Mouse (Mus musculus): ENCODE measurements around the gene 0610012G03Rik.
A peak's percentile ranks its signal among the peaks of the same experiment; 100 is the strongest.

0610012G03Rik gene

GRCm38 (mm10) chr16:31932840-31933697 lies 15.2 kb downstream of the 0610012G03Rik start:
- peak; percentile 85 to 89 for DNase-seq (ENCODE audit: low spot score in 2 of 2)

DNA sequence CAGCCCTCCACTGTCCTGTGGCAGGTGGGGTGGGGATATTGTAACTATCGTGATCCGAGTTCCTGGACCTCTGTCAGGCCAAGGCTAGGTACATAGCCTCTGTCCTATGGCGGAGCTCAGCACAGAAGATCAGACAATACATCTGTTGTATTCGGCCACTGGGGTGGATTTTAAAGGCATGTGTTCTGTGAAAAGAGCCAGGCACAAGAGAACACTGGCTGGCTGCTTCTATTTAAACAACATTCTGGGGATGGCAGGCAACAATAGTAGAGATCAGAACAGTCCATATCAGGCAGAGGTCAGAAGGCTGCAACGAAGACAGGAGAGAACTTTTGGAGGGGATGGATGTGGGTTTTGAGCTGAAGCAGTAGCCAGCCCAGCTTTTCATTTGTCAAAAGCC lies 16.0 kb downstream of the 0610012G03Rik start:
- peak in 1 of 2 experiments; percentile 34 for DNase-seq (ENCODE audit: low spot score in 2 of 2)

DNA sequence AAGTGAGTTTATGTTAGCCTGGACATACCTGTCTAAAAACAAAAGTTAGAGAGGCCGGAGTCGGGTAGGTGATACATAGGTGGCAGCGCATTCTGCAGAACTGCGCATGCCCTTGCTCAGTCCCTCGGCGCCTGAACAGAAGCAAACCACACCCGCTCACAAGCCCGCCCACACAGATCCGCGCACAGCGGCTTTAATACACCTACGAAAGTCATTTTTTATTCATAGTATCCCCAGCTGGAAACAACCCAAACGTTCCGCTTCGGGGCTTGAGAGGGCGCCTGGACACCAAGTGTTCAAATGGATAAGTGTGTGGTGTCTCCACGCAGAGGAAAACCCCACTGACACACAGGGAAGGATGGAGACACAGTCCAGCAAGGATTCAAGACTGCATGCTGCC lies 17.0 kb downstream of the 0610012G03Rik start:
- peak; percentile 49 to 62 for DNase-seq (ENCODE audit: low spot score in 2 of 2)

DNA sequence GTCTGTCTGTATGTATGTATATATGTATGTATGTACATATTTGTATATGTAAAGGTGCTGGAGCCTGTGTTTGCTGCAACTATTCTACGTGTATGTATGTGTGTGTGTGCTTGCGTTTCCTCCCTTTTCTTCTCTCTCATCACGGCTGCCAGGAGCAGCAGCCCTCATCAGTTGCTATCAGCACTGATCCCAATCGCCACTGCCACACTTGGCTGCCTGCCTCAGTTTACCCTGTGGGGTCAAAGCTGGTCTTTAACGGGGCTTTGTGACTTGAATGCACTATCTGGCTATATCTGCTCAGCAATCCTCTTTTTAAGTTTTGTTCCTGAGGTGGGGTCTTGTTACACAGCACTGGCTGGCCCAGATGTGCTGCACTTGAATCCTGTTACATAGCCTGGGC lies 20.9 kb downstream of the 0610012G03Rik start:
- no peak for DNase-seq (ENCODE audit: low spot score in 2 of 2)

DNA sequence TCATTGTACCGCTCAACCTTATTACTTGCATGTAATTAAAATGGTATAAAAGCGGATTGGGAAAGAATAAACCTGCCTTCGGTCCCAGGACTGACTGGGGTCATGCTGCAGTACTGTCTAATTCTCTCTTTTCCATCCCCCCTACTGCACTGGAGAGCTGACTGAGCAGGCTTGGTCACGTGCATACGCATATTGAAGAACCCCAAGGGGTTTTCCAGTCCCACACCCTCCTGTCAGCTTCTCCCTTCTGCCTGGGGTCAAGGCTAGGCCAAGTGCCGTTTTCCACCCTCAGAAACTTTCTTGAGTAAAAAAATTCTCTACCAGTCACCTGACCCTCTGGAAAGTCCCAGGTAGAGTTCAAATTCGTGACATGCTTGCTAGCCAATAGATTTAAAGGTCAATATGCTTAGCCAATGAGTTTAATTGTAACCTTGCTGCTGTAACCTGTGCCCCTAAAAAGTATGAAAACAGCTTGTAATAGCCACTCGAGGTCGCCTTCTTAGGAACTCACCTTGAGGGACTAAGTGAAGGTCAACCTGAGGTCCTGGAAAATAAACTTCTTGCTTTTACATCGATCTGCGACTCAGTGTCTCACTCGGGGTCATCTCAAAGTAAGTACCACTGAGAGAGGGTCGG lies 21.6 kb downstream of the 0610012G03Rik start:
- no peak for DNase-seq (ENCODE audit: low spot score in 2 of 2)

GRCm38 (mm10) chr16:31926091-31926490 lies 22.2 kb downstream of the 0610012G03Rik start:
- DNase-seq (ENCODE audit: low spot score in 2 of 2), result no peak

DNA sequence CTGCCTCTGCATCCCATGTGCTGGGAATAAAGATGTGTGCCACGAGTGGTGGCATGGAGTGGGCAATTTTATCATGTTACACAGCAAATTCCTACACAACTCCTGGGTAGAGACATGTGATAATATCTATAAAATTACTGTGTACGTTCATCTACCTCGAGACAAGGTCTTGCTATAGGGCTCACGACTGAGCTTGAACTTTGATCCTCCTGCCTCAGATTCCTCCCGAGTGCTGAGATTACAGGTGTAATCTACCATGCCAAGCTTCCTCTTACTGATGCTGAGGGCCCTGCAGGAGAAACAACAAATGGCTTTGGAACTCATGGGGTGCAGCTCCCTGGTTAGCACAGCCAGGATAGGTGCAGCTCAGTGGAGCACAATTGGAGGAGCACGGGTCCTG lies 23.9 kb downstream of the 0610012G03Rik start:
- DNase-seq (ENCODE audit: low spot score in 2 of 2), result no peak

- peak; percentile 93 for DNase-seq (ENCODE audit: low spot score in 2 of 2)
These were observed 30.0 kb downstream of the 0610012G03Rik start for GRCm38 (mm10) chr16:31918248-31918724.

DNA sequence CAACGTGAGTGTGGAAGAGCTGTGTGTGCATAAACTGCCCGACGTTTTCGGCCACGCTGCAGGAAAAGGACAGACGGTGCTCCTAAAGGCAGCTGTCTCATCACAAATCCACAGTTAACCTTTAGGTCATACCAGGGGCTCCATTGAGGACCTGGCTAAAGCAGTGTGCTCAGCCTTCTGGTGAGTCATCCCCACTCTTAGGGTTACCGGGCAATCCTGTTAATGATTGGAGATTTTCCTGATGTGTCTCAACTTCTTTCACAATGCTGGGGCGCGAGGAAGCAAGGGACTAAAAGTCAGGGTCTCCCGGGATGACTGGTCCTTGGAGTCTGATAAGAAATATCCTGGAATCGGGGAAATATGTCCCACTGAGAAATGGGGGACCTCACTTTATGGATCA lies 30.5 kb downstream of the 0610012G03Rik start:
- no peak for DNase-seq (ENCODE audit: low spot score in 2 of 2)

GRCm38 (mm10) chr16:31910281-31910847 lies 37.9 kb downstream of the 0610012G03Rik start:
- DNase-seq (ENCODE audit: low spot score in 2 of 2), result no peak

- DNase-seq (ENCODE audit: low spot score in 2 of 2), result peak; percentile 55 to 71
These were observed 39.3 kb downstream of the 0610012G03Rik start for GRCm38 (mm10) chr16:31908959-31909358.

DNA sequence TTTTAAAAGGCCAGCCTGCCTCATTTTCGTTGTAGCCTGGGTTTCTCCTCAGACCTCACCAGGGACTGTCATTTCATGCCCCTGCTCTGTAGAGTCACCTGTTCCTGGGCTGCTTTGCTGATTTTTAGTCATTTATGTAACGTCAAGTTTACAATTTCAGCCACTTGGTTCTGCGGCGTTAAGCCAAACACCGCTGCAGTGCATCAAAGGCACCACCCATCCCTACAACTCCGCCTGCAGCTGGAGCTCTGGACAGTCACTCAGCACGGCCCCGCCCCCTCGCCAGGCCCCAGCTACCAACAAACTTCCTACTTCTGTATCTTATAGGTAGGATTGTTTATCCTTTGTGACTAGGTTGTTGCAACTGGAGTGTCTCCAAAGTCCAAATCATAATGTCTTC lies 41.4 kb downstream of the 0610012G03Rik start:
- peak; percentile 31 to 51 for DNase-seq (ENCODE audit: low spot score in 2 of 2)

- DNase-seq (ENCODE audit: low spot score in 2 of 2), result peak in 1 of 2 experiments; percentile 40
These were observed 42.1 kb downstream of the 0610012G03Rik start for GRCm38 (mm10) chr16:31905891-31906825.

GRCm38 (mm10) chr16:31905331-31905730 lies 43.0 kb downstream of the 0610012G03Rik start:
- no peak for DNase-seq (ENCODE audit: low spot score in 2 of 2)

GRCm38 (mm10) chr16:31903239-31903638 lies 45.1 kb downstream of the 0610012G03Rik start:
- no peak for DNase-seq (ENCODE audit: low spot score in 2 of 2)

DNA sequence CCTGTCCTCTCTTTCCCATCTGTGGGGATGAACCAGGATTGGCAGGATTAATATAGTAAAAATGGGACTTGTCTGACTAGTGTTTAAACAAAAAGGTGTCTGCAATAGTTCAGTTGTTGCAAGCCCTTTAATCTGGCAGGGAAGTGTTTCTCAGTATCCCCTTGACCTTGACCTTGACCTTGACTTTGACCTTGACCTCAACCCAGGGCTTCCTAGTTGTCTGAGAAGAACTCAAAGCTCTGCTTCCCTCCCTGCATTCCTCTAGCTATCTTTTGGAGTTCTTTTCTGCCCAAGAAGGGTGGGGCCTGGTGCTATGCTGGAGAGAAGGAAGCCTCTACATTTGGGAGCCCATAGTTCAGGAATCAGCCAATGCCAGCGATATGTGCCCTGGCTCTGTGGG lies 46.4 kb downstream of the 0610012G03Rik start:
- no peak for DNase-seq (ENCODE audit: low spot score in 2 of 2)

DNA sequence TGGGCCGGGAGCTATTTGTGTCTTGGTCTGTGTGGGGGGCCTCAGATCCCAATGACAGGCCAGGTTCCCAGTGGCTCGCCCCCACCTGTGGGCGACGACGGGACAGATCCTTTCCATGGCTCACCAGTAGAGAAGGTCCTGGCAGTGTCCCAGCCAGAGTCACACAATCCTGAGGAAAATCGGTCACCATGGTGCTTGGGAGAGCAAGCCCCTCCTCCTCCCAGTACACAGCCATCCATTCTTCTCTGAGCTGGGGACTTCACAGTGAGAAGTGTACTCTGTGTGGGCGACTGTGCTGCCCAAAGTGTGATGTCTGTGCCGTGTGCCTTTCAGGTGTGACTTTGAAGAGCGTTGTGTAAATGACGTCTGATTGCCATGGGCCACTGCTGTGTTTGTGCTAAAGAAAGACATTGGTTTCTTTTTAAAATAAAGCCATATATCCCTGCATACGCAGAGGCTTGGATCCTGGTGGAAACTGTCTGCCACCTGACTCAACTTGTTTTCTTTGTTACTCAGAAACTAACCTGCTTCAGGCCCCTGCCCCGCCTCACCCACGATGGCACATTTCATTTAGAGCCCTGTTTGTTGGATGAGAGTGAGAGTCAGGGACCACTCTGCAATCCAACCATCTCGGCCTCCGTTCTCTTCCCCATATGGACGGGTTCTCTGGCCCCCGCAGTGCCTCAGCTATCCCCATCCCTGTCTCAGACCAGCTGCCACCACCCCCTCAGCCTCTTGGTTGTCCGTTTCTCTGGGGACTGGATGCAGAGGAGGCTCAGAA lies 49.6 kb downstream of the 0610012G03Rik start:
- peak; percentile 87 to 95 for DNase-seq (ENCODE audit: low spot score in 2 of 2)

Data from right cerebral cortex, adult 2 months (tissue).